Mouse (Mus musculus) embryonic fibroblast, embryonic 13.5 days (primary cell): ENCODE measurements at regions not wholly inside any gene's neighbourhood (a gene's known extent, or its start where the extent isn't known, plus 50 kb on each side); places are given as distances from the start of the nearest gene placed in this dataset.

Experiments used
- CTCF ChIP-seq: IDR thresholded peaks from 2 replicates; pipeline ENCODE4 v1.5.1; 2011; ENCODE audit warnings: mild to moderate bottlenecking, control low read depth, low read length, moderate library complexity, borderline replicate concordance; ENCODE audit not compliant: insufficient read depth
- POLR2A ChIP-seq: IDR thresholded peaks from 2 replicates; pipeline ENCODE4 v1.6.1; 2011; ENCODE audit warnings: low read depth, mild to moderate bottlenecking, control low read depth, low read length, moderate library complexity

DNA sequence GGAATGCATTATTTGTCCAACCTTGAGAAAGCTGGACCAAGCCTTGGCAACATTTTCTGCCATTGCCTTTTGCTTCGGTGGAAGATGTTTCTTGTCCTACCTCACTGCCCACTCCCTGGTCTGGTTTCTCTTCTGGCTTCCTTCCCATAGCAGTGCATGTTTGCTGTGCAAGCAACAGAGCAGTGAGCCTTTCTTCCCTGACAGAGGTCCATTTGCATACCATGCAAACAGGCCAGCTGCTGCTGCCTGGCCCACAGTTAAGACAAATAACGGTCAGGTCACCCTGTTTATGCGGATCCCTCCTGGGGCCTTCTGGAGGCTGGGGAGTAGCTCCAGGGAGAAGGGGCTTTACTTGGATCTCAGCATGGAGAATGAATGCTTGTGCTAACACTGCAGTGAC, 299.7 kb downstream of the Sox2 start:
- no peak for TF ChIP-seq POLR2A
- TF ChIP-seq CTCF: no peak
